Mouse (Mus musculus) C2C12 (cell line): Measurements from ENCODE around the gene Vwf.

Experiments
- CEBPB ChIP-seq: IDR thresholded peaks from one replicate; pipeline ENCODE4 v1.6.1; 2011; ENCODE audit warnings: low read depth, mild to moderate bottlenecking, control low read depth, moderate library complexity
- CTCF ChIP-seq: IDR thresholded peaks from one replicate; pipeline ENCODE4 v1.5.1; 2011; ENCODE audit not compliant: control insufficient read depth, insufficient read depth, insufficient read length
- FOSL1 ChIP-seq: IDR thresholded peaks from one replicate; pipeline ENCODE4 v1.8.0; 2011; ENCODE audit warnings: mild to moderate bottlenecking, low read length; ENCODE audit not compliant: poor library complexity, insufficient read depth, severe bottlenecking
- MAX ChIP-seq: IDR thresholded peaks from one replicate; pipeline ENCODE4 v1.6.1; 2011; ENCODE audit warnings: mild to moderate bottlenecking, control low read depth
- MYOD1 ChIP-seq: IDR thresholded peaks from one replicate; pipeline ENCODE4 v1.6.1; 2011; ENCODE audit warnings: low read depth; ENCODE audit not compliant: control insufficient read depth, insufficient read length
- MYOG ChIP-seq: IDR thresholded peaks from one replicate; pipeline ENCODE4 v1.6.1; 2011; ENCODE audit not compliant: control insufficient read depth, insufficient read length; ENCODE audit errors: extremely low read depth
- USF1 ChIP-seq: IDR thresholded peaks from one replicate; pipeline ENCODE4 v1.6.1; 2011; ENCODE audit warnings: low read depth, mild to moderate bottlenecking, control low read depth, moderate library complexity

- TF ChIP-seq CTCF (no peak), MYOD1 (no peak), CEBPB (no peak), USF1 (no peak), MAX (no peak), MYOG (no peak), FOSL1 (no peak)
Observed at GRCm38 (mm10) chr6:125588241-125588640, 41.7 kb downstream of the Vwf start.
